Mouse (Mus musculus): ENCODE results near the gene Mtmr3. TPM values are rescaled to one million over a fixed set of nuclear protein-coding genes. Genes with fewer than 3 reads are reported as not detected.

Gene Mtmr3
- polyA plus RNA-seq, 1 experiment, result 45.1 TPM

Other genes with a start within 250 kb of the Mtmr3 start
- 0.19 and 0.36 TPM in 2 replicates for gene Hormad2, start 153.8 kb downstream of the Mtmr3 start, polyA plus RNA-seq (2012; rRNA removed)
- gene Gm11032, start 25.2 kb upstream of the Mtmr3 start, polyA plus RNA-seq (2012; rRNA removed), result not detected in 2 replicates
- 21.4 and 22.5 TPM in 2 replicates for gene Ascc2, start 42.9 kb upstream of the Mtmr3 start, polyA plus RNA-seq (2012; rRNA removed)
- 977 and 1,045 TPM in 2 replicates for gene Uqcr10, start 109.5 kb upstream of the Mtmr3 start, polyA plus RNA-seq (2012; rRNA removed)
- 48.6 and 49.5 TPM in 2 replicates for gene Zmat5, start 109.8 kb upstream of the Mtmr3 start, polyA plus RNA-seq (2012; rRNA removed)
- 14.8 and 15.7 TPM in 2 replicates for gene Cabp7, start 151.9 kb upstream of the Mtmr3 start, polyA plus RNA-seq (2012; rRNA removed)

All from frontal cortex, adult 2 months (tissue).